Mouse (Mus musculus): ENCODE data around the gene Ncapd2.

DNA sequence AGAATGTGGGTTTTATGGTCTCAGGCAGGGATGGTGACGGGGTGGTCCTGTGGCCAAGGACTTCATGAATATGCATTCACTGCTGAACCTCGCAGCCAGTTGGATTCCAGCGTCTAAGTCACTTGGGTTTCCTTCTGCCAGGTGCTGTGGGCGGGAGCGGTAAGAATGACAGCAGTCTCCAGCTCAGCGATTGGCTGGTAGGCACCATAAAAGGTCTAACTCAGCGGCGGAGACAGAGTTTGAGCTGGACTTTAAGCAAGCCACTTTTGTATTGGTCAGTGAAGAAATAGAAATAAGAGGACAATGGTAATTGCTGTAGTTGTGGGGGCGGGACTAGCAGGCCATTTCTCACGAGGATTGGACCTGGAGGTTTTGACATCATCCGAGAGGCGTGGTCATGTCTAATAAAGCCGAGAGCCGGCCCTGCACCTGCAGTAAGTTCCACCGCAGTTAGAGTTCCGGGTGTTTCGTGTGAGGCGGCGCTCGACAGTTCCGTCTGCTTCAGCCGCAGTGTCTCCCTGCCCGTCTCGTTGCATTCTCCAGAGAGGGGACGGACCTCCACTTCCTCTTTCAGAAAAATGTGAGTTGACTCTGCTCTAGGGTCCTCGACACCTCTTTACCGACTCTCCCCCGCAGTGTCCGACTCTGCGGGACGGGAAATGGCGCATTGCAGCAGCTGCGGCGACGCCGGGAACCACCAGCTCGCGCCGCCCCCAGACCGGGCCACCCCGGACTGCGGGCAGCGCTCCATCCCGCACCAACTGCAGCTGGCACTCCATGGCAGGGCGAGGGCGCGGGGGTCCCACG is 23.9 kb upstream of the Ncapd2 start, which contains the start of gene Vamp1:
- TF ChIP-seq CTCF (IDR thresholded peaks at IDR 0.05) (peak; percentile 9; the same call in 1 of the 2 replicates), EP300 (IDR thresholded peaks at IDR 0.05) (no peak)
